Mouse (Mus musculus): ENCODE results near the gene Rmdn3.
A peak's percentile ranks its signal among the peaks of the same experiment; 100 is the strongest.

The Rmdn3 gene

DNA sequence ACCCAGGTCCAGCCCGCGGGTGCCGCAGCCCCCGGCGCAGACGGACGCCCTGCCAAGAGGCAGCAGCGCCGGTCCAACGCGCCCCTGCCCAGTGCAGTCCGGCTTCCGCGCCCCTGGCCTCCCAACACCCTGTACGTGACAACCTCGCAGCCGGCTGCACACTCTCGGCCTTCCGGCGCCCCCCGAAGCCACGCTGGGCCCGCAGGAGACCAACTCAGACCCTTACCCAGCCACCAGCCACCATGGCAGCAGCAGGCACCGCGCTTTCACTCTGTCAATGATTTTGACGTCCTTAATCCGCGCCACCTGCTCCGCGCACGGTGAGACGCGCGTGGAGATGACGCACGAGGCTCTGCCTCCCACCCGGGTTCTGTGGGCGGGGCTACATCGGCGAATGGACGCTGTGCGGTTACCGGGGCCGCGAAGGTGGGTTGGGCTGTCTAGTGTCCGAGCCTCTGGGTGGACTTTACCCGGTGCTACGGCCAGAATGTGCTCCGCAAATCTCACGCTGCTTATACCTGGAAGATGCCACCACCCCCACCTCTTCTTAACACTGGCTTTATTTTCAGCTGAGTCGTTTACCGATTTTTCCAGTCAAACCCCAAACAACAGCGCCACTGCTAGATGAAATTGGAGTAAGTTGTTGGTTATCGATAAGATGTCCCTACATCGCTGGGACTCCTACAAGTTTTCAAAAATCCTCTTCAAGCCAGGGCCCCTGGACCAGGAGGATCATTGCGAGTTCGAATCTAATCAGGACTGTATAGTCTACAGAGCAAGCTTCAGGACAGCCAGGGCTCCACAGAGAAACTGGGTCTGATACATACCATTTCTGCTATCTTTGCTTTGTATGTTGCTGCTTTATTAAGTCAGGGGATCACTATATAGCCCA, at the start of gene Rmdn3:
Gene Rmdn3, minus strand, starts transcription at position 354 of the 892 bp plus-strand sequence.
- DNase-seq (ENCODE audit: low spot score) = peak; percentile 92

DNA sequence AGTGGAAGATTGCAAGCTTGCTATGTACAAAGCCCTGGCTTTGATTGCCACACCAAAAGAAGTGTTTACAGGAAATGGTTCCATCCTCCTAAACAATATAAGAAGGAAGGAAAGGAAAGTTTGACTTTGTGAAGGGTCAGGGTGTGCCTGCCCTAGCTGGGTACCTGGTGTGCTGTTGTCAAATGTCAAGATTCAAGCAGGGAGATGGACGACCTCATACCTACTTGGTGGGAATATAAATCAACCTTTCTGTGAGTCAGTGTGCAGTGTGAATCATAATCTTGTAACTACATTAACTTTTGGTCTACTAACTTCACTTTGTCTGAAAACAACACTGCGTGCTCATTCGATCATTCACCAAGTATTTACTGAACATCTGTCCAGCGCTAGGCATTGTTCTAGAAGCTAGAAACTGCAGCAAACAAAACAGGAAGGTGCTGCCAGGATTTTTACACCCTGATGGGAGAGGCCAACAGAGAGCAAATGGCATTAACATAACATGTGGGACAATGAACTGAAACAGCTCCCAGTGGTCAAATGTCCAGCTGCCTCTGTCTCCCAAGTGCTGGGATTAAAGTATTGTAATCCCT, 47.1 kb upstream of the Rmdn3 start:
- DNase-seq (ENCODE audit: low spot score) = no peak

- DNase-seq (ENCODE audit: low spot score) = no peak
Measured at GRCm38 (mm10) chr2:119202914-119203453, 46.1 kb upstream of the Rmdn3 start.

GRCm38 (mm10) chr2:119198934-119199333, 42.1 kb upstream of the Rmdn3 start:
- DNase-seq (ENCODE audit: low spot score) = no peak

GRCm38 (mm10) chr2:119198049-119198448, 41.2 kb upstream of the Rmdn3 start:
- DNase-seq (ENCODE audit: low spot score) = no peak

DNA sequence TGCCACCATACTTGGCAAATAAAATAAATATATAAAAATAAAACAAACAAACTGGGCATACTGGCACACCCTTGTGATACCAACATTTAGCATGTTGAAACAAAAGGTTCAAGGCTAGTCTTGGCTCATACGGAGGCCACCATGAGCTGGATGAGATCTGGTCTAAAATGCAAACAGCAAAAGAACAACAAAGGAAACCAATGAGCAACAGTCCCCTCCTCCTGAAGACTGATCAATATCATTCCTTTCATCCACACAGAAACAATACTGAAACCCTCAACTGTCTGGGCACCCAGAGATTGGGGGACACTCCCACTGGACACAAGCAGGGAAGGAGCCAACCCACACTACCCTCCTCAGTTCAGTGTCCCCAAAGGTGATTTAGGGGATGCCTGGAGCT, 40.7 kb upstream of the Rmdn3 start:
- DNase-seq (ENCODE audit: low spot score) = no peak

DNA sequence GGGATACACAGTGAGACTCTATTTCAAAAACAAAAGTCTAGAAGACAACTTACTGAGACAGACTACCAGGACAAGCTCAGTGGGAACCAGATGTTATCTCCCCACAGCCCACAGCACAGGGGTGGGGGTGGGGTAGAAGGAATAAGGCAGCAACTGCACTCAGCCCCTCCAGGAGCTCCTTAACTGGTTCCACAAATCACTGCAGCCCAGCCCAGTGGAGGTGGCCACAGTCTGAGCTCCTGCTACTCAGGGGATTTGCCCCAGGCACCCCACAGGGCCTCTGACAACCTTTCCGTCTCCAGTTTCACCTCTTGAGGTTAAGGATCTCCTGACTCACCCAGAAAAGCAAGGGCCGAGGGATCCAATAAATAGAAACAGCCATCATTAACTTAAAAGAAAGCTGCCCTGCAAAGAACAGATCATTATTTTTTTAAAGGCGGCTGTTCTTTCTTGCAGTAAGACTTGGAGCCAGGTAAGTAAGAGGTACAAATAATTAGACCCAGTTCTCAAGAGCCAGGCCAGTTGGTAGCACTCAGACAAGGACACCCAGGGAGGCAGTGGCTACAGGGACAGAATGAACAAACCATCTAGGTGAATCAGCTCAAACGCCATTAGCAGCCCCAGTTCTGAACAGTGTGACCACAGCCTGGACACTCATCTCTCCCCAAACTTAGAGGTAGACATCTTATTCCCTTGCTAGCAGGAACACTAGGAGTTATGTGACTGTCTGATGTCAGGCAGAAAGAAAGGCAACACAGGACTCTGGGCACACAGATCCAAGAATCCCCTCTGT, 39.7 kb upstream of the Rmdn3 start:
- no peak for DNase-seq (ENCODE audit: low spot score)

DNA sequence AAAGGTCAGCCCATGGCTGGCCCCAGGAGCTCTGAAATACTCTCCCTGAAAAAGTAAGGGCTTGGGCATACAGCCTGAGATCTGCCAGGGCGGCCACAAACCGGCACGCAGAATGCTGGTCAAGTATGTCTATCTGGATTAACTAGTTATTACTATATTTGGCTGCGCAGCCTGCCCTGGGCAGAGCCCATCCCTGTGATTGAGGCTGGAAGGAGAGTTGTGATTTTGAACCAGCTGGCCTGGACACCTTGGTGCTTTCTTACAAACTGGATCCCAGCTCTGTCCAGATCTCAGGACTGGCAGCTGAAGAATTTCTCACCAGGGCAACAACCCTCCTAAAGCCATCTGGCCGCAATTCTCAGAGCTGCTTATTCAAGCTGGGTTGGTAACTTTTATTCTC, 37.3 kb upstream of the Rmdn3 start:
- no peak for DNase-seq (ENCODE audit: low spot score)

DNA sequence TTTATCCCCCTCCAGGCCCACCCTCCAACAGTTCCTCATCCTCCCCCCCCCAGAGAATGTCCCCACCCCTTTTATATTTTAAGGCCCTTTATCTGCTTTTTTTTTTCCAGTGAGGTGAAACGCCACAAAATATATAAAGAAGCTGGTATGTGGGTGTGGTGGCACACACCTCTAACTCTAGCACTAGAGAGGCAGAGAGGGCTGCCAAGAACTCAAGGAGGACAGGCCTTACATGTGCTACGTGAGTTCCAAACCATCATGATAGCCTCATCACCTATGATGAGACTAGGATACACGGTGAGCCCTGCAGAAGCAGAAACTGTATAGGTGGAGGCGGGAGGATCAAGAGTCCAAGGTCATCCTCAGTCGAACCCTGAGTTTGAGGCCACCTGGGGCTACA, 34.1 kb upstream of the Rmdn3 start:
- DNase-seq (ENCODE audit: low spot score) = no peak

DNA sequence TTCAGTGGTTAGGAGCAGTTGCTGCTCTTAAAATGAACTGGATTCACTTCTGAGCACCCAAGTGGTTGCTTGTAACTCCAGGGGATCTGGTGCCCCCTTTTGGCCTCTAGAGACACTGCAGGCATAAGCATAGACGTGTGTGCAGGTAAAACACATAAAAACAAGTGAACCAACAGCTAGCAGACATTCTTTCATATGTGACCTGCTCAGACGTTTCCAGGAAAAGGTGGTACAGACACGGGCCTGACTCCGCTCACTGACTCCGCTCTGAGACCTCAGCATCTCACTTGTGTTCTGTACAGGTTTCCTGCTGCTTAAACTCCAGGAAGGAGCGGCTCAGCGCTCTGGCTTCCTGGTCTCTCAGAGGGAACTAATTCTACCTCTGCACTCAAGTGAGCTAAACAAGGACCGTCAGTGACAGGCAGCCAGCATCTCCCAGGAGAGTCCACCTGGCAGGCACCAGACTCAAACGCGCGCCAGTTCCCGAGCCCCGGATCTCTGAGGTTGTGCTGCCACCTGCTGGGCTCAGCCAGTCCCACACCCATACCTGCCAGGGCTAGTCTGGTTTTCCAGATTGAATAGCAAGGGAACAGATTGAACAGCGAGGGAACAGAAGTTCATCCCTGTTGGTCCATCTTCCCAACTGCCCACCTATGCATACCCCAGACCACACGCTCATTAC, 32.3 kb upstream of the Rmdn3 start:
- peak; percentile 81 for DNase-seq (ENCODE audit: low spot score)

DNA sequence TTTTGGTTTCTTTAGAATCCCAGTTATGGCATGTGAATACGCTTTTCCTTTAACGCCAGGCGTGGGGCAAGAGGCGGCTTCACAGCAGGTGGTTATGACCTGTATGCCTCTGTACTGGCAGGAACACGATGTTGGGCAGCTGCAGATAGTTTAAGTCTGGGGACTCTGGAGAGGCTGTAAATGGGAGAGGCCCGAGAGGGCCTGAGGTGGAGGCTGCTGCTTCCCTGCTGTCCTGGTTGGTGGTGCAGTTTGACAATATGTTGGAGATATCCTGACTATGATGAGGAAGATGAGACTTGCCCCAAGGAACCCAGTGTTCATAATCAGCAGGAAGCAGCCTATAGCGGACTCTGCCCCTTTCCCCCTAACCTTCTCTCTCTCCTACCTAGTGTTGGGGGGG, 26.1 kb upstream of the Rmdn3 start:
- DNase-seq (ENCODE audit: low spot score) = no peak

DNA sequence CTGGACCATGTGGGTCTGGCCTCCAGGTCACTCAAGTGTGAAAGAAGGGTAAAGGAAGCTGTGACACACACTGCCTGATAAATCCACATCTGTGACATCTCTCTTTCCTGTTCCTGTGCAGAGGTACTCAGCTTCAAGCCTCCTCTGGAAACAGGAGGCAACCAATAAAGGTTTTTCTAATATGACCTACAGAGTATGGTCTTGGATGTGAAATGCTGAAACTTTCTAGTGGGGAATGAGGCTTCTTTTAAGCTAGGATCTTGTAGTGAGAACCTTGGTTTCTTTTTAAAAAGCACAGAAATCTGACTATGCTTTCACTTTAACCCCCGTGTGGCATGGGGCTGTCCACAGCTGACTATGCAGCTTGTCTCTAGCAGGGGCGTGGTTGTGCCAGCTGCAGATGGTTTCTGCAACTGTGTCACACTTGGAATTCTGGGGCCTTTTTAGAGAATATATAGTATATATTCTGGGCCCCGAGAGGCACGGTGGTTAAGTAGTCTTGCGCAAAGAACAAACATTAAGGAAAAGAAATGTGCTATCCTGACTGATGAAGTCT, 20.6 kb upstream of the Rmdn3 start:
- no peak for DNase-seq (ENCODE audit: low spot score)

DNA sequence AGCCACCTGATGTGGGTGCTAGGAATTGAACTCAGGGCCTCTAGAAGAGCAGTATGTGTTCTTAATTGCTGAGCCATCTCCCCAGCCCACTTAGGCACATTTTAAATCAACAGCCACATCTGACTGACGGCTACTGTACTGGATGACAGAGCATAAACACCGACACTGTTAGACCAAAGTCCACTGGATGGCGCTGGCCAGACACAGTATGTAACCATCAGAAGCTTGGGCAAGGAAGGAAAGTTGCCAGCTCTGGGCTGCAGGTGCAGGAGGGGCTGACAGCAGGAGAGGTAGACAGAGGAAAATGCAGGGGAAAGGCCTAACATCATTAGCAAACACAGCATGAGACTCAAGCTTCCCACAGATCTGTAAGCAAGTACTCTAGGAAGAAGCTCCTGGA, 19.9 kb upstream of the Rmdn3 start:
- no peak for DNase-seq (ENCODE audit: low spot score)

GRCm38 (mm10) chr2:119175614-119176013, 18.8 kb upstream of the Rmdn3 start:
- DNase-seq (ENCODE audit: low spot score) = no peak

- DNase-seq (ENCODE audit: low spot score) = no peak
Measured at GRCm38 (mm10) chr2:119174866-119175265, 18.0 kb upstream of the Rmdn3 start.

GRCm38 (mm10) chr2:119173991-119174651, 17.3 kb upstream of the Rmdn3 start, which contains the start of gene Gm14137:
Gene Gm14137 (plus strand): TSS chr2:119174509.
- DNase-seq (ENCODE audit: low spot score) = no peak

- DNase-seq (ENCODE audit: low spot score) = peak; percentile 37
Measured at GRCm38 (mm10) chr2:119172862-119173576, 16.2 kb upstream of the Rmdn3 start.

DNA sequence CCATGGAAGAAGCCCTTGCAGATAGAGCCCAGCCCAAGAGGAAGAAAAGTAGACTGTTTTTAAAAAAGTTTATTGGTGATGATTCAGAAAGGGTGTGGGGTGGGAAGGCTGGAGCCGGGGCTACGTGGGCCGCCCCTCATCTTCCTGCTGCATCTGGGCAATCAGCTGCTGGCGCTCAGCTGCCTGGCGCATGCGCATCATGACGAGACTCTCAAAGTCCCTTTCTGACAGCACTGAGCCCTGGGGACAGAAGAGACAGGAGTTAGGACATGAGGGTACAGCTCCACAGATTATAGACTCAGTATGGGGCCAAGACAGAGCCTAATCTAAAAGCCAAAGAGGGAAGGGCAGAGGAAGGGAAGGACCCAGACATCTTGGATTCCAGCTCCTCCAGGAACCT, 15.6 kb upstream of the Rmdn3 start:
- no peak for DNase-seq (ENCODE audit: low spot score)

GRCm38 (mm10) chr2:119171574-119171973, 14.7 kb upstream of the Rmdn3 start:
- DNase-seq (ENCODE audit: low spot score) = no peak

- DNase-seq (ENCODE audit: low spot score) = no peak
Measured at GRCm38 (mm10) chr2:119170282-119170681, 13.4 kb upstream of the Rmdn3 start.

Data from ovary, postnatal 14 days (tissue).